Mouse (Mus musculus) erythroblast, embryonic 14.5 days (primary cell): ENCODE results near the gene Gbx1. TPM values are rescaled to one million over a fixed set of nuclear protein-coding genes. Genes with fewer than 3 reads are reported as not detected.
"Not testable (repeated sequence)": the region's sequence is repeated elsewhere in the genome, so short reads cannot be mapped to it uniquely, and the experiment has no call there.

Experiments
- H3K27me3 ChIP-seq: 2 replicates; pipeline ENCODE4 v1.6.1; 2012; ENCODE audit warnings: inconsistent platforms; ENCODE audit not compliant: control insufficient read depth
- H3K36me3 ChIP-seq: 2 replicates; pipeline ENCODE4 v1.6.1; 2012; ENCODE audit warnings: mild to moderate bottlenecking, inconsistent platforms; ENCODE audit not compliant: control insufficient read depth
- H3K4me1 ChIP-seq: 2 replicates; pipeline ENCODE4 v1.6.1; 2012; ENCODE audit warnings: inconsistent platforms; ENCODE audit not compliant: control insufficient read depth
- H3K4me3 ChIP-seq: replicated peaks from 2 replicates; pipeline ENCODE3; 2012; ENCODE audit warnings: moderate library complexity, mild to moderate bottlenecking, inconsistent platforms
- H3K9me3 ChIP-seq: 2 replicates; pipeline ENCODE4 v1.6.1; 2012; ENCODE audit warnings: low read length, inconsistent platforms, mixed read lengths; ENCODE audit not compliant: control insufficient read depth
- GATA1 ChIP-seq: IDR thresholded peaks from 2 replicates; pipeline ENCODE4 v1.6.1; 2012; ENCODE audit warnings: low read length, inconsistent platforms, mixed read lengths
- TAL1 ChIP-seq: IDR thresholded peaks from 3 replicates; pipeline ENCODE4 v1.6.1; 2012; ENCODE audit warnings: low read length, inconsistent platforms, mixed read lengths
- polyA plus RNA-seq: library from polyadenylated mRNA; stranded (reverse); fragments of >175 nt; gene quantifications from 2 replicates; pipeline ENCODE4 v1.2.3, GENCODE M21; 2012

The Gbx1 gene
- not detected in 2 replicates for polyA plus RNA-seq

- H3K36me3 ChIP-seq = no peaks in the 10 kb centered on the region
- peaks cover 2% of the 10 kb centered on the region; the same call in 1 of the 2 replicates for H3K4me1 ChIP-seq
- no peaks in the 10 kb centered on the region; the same call in 1 of the 2 replicates for H3K9me3 ChIP-seq
- TF ChIP-seq GATA1 (no peak), TAL1 (no peak)
- H3K27me3 ChIP-seq = peaks cover 89% of the 10 kb centered on the region
- no peak within 1 kb of the TSS for H3K4me3 ChIP-seq
Measured at GRCm38 (mm10) chr5:24526889-24527230, at the start of gene Gbx1. Gbx1 (minus strand) TSS chr5:24527202.

GRCm38 (mm10) chr5:24576801-24577182 lies 49.8 kb upstream of the Gbx1 start:
- no peak for TF ChIP-seq TAL1
- TF ChIP-seq GATA1 = no peak
- H3K4me1 ChIP-seq = peaks cover 29% of the 10 kb centered on the region

GRCm38 (mm10) chr5:24575948-24576347 lies 48.9 kb upstream of the Gbx1 start:
- peak overlapping the region; percentile 72 for H3K4me3 ChIP-seq
- H3K4me1 ChIP-seq = peaks cover 29% of the 10 kb centered on the region
- H3K9me3 ChIP-seq = no peaks in the 10 kb centered on the region
- H3K36me3 ChIP-seq = peaks cover 51% of the 10 kb centered on the region
- TF ChIP-seq TAL1 = no peak
- TF ChIP-seq GATA1 = no peak
- H3K27me3 ChIP-seq = no peaks in the 10 kb centered on the region

More at GRCm38 (mm10) chr5:24576801-24577182, 49.8 kb upstream of the Gbx1 start:
- H3K9me3 ChIP-seq = no peaks in the 10 kb centered on the region
- no peaks in the 10 kb centered on the region for H3K27me3 ChIP-seq
- H3K36me3 ChIP-seq = peaks cover 43% of the 10 kb centered on the region
- H3K4me3 ChIP-seq = peak overlapping the region; percentile 72

GRCm38 (mm10) chr5:24556709-24557108 lies 29.7 kb upstream of the Gbx1 start, which contains the start of gene 4931409K22Rik:
4931409K22Rik (minus strand) TSS chr5:24556809.
- Histone ChIP-seq H3K9me3 (no peaks in the 10 kb centered on the region), H3K36me3 (no peaks in the 10 kb centered on the region), H3K27me3 (peaks cover 9% of the 10 kb centered on the region), H3K4me1 (no peaks in the 10 kb centered on the region), H3K4me3 (no peak within 1 kb of the TSS)
- no peak for TF ChIP-seq GATA1

- H3K27me3 ChIP-seq = peaks cover 21% of the 10 kb centered on the region
- H3K9me3 ChIP-seq, H3K36me3 ChIP-seq, H3K4me3 ChIP-seq, H3K4me1 ChIP-seq: not testable (repeated sequence)
Measured at GRCm38 (mm10) chr5:24555335-24555734, 28.3 kb upstream of the Gbx1 start.

- H3K27me3 ChIP-seq = peaks cover 29% of the 10 kb centered on the region
- TF ChIP-seq TAL1 (no peak), GATA1 (no peak)
- H3K4me1 ChIP-seq = no peaks in the 10 kb centered on the region
- H3K4me3 ChIP-seq = no peak overlapping the region
- H3K36me3 ChIP-seq = no peaks in the 10 kb centered on the region
- H3K9me3 ChIP-seq = no peaks in the 10 kb centered on the region
Measured at GRCm38 (mm10) chr5:24553621-24554244, 26.7 kb upstream of the Gbx1 start.

GRCm38 (mm10) chr5:24551317-24551688 lies 24.3 kb upstream of the Gbx1 start:
- no peaks in the 10 kb centered on the region for H3K9me3 ChIP-seq
- H3K4me3 ChIP-seq = no peak overlapping the region
- peaks cover 29% of the 10 kb centered on the region for H3K27me3 ChIP-seq
- H3K4me1 ChIP-seq = no peaks in the 10 kb centered on the region
- no peak for TF ChIP-seq TAL1
- TF ChIP-seq GATA1 = no peak
- no peaks in the 10 kb centered on the region for H3K36me3 ChIP-seq

GRCm38 (mm10) chr5:24550598-24551316 lies 23.8 kb upstream of the Gbx1 start:
- H3K36me3 ChIP-seq = no peaks in the 10 kb centered on the region
- H3K27me3 ChIP-seq = peaks cover 29% of the 10 kb centered on the region
- H3K9me3 ChIP-seq = no peaks in the 10 kb centered on the region
- H3K4me1 ChIP-seq = no peaks in the 10 kb centered on the region
- no peak for TF ChIP-seq TAL1
- TF ChIP-seq GATA1 = no peak
- no peak overlapping the region for H3K4me3 ChIP-seq

GRCm38 (mm10) chr5:24542643-24543042 lies 15.6 kb upstream of the Gbx1 start:
- Histone ChIP-seq H3K36me3 (no peaks in the 10 kb centered on the region), H3K9me3 (no peaks in the 10 kb centered on the region), H3K27me3 (peaks cover 6% of the 10 kb centered on the region), H3K4me3 (no peak overlapping the region), H3K4me1 (no peaks in the 10 kb centered on the region)
- TF ChIP-seq GATA1 (no peak), TAL1 (no peak)
